Mouse (Mus musculus): Measurements from ENCODE around the gene Eml5.

The Eml5 gene

DNA sequence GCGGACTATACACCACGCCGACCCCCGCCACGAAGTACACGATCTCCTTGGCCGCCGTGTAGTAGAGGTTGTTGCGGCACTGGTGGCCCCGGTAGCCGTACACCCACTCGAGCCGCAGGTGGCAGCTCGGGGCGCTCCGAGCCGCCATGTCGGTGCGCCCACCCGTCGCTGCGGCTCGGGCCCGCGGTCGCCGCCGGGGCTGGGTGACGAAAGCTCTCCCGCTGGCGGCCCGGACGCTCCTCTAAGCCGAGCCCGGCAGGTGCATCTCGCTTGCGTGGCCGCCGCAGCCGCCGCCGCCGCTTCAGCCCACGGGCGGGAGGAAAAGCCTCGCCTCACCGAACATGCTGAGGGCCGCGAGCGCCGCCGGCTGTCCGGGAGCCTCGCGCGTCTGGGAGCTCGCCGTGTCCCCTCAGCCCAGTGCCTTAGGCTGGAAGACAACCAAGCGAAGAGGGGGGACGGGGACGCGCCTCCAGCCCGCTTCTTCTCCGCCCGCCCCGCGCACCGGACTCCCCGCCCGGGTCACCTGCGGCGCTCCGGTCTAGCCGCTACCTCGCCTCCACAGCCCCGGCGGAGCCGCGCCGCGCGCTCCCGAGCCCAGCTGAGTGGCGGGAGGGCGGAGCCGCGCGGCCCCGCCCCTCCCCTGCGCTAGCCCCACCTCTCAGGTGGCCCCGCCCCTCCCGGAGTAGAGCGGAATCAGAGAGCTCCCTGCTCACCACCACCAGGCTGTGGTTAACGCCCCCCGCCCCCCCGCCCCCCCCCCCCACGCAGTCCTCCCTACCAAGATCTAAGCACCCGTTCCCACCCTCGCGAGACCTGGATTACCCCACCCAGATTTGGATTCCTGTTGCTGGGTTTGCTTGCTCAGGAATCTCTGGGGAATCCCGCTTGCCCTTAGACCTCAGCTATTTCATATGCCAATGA lies at the start of gene Eml5:
TSS of gene Eml5 (minus strand) at position 604 of the 921 bp plus-strand sequence.
- peak; percentile 90 for DNase-seq

DNA sequence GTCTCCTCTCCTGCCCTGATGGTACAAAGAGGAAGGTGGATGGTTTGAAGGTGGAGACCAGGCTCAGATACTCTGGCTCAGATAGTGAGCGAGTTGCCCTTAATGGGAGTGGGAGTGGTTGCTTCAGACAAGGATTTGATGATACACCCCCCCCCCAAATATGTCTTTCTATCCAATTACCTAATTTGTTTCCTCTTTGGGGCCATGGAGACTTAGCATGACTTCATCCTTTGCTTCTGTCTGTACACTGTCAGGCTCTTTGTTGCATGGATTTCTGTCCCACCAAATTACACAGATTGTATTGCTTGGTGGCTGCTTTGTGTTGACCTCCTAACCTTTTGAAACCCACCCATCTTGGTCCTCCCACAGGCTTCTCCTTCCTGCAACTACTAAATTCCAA lies 31.6 kb upstream of the Eml5 start:
- DNase-seq: no peak

DNA sequence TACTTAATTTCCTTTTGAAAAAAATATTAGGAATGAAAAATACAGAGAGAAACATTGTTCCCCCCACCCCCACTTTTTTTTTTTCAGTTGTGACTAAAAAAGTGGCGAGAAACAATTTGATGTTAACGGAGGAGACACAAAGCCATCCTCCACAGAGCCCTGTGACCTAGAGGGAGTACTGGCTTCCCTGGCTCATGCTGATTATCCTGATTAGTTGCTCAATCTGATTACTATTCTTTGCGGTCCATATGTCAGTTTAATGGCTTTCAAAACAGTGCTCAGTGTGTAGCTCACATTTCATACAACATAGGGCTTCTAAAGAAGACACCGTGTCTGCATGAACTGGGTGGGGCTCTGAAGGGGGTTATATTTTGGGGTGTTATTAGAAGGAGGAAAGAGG lies 31.2 kb upstream of the Eml5 start:
- no peak for DNase-seq

DNA sequence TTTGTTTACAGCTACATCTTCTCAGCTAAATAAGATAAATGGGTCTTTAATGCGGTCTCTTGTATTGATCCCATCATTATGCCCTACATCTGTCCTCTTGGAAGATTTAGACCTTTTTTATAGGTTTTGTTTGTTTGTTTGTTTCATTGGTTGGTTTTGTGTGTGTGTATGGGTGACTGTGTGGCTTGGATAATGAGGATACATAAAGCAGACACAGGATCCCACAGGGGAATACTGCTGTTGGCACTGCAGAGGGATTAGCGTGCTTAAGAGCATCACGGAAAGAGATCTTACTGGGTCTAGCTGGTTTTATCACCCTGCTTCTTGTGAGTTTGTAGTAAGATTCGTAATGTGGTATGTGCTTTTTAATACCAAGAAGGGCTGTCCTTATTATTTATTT lies 29.9 kb upstream of the Eml5 start:
- no peak for DNase-seq

DNA sequence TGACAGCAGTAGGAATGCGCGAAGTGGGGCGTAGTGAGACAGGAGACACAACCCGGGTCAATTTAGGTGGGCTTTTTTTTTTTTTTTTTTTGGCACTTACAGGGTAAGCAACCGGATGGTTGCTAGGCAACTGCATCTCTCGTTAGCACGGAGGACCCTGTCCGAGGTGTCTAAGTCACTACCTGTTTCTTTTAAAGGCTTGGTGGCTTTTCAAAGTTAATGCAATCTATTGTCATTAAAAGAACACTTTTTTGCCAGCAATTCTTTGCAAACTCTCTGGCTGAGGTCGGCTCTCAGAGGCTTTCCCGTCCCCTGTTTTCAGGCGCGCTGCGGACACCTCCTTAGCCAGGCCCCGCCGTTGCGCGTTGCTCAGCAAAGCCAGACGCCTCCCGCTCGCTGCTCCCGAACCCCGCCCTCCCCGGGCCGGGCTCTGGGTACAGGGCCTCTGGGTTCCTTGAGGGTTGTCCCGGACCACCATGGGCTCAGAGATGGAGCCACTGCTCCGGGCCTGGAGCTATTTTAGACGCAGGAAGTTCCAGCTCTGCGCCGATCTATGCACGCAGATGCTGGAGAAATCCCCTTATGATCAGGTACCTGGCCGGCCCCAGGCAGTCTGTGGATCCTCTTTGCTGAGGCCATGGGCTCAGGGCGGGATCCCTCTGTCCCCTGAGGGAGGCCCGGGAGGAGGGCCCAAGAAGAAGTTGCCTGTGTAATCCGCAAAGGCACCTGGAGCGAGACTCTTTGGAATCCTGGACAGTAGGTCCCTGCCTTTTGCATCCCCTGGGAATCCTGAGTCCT lies 19.1 kb upstream of the Eml5 start, which contains the start of gene Ttc8:
TSS of gene Ttc8 (plus strand) at position 381 of the 798 bp plus-strand sequence.
- DNase-seq: peak; percentile 91

DNA sequence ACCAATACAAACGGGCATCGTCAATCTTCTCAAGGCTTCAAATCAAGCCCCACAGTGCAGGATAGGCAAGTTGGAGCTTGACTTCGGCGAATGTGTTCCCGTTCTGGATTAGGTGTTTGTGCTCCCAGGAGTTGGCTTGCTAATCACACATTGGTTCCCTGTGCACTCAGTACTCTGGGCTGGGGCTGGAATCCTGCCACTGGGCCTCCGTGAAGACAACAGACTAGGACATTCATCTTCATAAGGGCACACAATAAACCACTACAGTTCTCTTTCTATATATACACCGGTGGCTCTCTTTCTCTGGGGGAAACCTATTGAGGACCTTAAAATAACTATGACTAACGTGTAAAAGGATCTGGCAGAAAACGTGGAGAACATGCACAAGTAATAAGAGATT lies 8.8 kb upstream of the Eml5 start:
- DNase-seq: no peak

DNA sequence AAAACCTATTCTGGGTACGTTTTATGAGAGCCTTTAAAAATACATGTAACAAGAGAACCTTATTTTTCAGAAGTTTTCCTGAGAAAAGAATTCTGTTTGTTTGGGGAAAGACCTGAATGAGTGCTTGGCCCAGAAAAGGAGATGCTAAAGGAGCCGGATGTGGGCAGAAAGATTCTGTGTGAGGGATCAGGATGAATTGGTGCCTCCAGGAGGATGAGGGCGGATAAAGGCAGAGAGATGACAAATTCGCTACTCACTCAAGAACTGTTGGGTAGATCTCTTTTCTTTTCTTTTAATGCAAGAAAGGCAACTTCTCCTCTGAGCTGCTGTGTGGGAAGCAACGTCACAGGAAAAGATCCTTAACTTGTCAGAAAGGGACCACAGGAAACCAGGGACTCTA lies 4.2 kb upstream of the Eml5 start:
- DNase-seq: no peak

DNA sequence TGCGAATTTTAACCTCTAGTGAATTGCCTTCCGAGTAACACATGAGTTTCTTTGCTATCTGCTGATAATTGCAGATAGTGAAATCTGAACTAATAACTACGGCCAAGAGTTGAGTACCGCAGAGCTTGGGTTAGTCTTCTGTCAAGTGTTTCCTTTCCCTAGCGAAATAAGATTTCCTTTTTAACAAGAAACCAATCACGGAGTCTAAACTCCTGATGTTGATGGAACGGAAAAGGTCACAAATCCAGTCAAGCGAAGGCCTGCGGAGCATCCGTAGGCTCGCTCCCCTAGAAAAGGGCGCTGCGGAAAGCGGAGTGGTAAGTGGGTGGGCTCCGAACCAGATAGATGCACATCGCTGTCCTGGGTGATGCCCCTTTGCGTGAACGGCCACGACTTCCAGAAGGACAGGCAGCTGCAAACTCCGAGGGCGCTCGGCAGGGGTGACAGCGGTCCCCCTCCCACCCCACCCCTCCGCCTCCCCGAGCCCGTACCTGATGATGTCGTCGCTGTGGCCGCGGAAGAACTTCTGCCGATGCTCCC lies 873 bp downstream of the Eml5 start:
- DNase-seq: no peak

DNA sequence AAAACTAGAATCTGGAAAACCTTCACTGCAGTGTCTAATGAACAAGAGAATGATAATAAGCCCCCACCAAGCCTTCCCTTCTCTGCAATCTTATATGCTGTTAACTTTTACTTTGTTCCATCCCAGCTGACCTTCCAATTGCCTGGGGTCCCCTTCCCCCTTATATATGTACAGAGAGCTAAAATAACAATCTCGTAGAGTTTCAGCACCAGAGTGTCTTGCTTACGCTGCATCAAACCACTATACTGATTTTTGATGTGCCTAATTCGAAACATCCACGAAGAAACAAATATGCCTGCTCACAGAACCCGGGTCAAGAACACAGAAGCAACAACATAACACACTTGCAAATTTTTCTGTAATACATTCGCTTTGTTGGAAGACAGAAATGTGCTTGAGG lies 1.6 kb downstream of the Eml5 start:
- no peak for DNase-seq

DNA sequence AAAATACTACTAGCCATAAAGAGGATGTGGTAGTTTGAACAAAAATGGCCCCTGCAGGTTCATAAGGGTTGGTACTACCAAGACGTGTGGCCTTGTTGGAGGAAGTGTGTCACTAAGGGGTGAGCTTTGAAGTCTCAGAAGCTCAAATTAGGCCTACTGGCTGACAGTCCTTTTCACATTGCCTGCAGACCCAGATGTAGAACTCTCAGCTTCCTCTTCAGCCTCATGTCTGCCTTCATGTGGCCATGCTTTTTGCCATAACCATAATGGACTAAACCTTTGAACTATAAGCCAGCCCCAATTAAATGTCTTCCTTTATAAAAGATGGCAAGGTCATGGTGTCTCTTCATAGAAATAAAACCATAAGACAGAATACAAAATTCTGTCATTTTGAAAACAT lies 4.5 kb downstream of the Eml5 start:
- no peak for DNase-seq

DNA sequence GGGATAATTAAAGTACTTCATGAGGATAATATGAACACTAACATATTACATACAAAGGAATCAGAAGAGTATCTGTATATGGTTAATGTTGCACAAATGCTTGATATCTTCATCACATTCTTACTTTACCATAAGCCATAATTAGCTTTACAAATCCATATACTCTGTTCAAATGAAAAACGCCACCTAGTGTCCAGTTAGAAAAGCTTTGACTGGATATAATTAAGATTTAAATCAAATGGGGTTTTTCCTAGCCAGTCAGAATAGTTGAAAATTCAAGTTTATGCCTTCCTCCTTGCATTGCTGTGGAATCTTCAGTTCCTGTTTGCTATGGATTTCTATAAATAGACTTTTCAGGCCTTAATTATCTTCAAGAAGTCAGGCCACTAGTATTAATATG lies 16.8 kb downstream of the Eml5 start:
- DNase-seq: no peak

DNA sequence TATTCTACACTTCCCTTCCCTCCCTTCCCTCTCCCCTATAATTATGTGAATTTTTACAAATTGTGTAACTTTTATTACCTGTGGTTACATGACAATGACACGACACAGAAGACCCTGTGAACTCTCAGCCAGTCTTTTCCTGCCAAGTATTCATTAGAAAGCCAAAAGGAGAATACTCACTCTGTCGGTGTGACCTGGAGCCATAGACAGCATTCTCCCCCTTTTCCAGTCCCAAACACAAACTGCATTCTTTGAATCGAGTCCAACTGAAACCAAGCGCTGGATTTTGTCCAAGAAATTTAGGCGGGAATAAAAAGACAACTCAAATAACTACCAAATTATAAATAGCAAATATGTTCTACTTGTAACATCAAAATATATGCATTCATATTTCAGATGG lies 19.5 kb downstream of the Eml5 start:
- DNase-seq: peak; percentile 16

DNA sequence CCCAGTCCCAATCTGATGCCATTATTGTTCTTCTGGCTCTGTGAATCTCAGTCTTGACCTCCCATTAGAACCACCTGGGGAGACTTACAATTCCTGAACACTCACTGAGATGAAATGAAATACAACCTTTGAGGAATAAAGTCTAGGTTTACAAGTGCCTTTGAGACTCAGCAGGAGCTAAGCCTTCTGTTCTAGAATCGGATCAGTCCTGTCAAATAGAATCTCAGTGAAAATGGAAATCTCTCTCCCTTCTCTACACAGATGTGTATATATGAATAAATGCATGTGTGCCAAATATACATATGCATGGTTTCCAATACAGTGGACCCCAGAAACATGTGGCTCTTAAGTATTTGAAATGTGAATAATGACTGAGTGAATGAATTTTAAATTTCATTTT lies 22.6 kb downstream of the Eml5 start:
- no peak for DNase-seq

DNA sequence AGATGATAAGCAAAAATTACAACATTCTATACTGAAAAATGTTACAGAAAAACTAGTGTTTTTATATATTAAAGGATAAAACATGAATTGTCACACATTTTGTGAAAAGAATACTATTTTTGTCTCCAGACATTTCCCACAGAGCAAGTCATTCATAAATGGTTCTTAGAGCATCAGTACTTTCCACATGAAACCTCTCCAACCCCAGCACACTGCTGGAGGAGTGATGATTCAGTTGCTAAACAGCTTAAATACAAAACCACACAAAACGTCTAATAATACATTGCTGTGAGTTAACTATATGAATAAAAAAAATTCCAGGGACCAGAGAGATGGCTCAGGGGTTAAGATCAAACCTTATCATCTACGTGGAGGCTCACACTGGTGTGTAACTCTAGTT lies 26.1 kb downstream of the Eml5 start:
- DNase-seq: no peak

DNA sequence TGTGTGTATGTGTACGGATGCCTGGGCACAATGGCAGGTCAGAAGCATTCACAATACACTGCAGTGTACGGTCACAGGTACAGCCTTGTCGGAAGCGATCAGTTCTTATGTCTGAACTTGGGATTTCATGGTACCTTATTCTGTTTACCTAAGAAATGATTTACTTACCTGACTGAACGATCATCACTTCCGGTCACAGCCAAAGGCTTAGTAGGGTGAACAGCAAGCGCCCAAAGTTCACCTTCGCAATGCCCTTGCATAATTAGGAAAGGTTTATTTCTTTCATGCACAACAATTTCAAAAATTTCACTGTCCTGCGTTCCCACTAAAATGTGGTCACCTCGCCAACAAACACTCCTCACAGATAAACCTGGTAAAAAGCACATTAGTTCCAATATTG lies 28.4 kb downstream of the Eml5 start:
- DNase-seq: no peak

DNA sequence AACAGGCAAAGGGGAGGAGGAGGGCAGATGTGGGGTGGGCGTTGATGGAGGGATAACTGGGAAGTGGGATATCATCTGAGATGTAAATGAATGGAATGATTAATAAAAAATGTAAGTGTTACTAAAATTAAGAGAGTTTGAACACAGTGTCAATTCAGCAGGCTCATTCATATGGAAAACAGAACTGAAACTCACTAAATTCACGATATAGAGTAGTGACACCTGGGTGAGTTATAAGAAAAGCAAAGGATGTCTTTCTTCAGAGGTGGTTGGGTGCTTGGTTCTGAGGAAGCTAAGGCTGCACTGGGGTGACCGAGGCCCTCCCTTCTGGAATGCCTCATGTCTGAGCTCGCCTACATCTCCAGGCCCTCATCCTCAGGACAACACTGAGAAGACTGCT lies 37.8 kb downstream of the Eml5 start:
- DNase-seq: no peak

DNA sequence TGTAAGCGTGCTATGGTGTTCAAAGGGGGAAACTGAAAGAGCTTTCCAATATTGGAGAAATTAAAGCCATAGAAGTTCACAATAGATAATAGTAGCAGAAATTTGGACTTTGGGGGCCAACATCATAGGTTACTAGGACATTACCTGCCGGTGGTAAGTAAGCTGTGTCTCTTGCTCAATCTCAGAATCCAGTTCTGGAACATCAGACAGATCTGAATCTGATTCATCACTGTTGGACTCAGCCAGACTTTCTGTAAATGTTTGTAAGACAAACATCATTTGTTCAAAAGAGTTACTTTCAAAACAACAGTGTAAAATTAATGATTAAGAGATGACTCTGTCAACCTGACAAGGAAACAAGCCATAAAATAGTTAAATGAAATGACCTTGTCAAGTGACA lies 41.0 kb downstream of the Eml5 start:
- no peak for DNase-seq

DNA sequence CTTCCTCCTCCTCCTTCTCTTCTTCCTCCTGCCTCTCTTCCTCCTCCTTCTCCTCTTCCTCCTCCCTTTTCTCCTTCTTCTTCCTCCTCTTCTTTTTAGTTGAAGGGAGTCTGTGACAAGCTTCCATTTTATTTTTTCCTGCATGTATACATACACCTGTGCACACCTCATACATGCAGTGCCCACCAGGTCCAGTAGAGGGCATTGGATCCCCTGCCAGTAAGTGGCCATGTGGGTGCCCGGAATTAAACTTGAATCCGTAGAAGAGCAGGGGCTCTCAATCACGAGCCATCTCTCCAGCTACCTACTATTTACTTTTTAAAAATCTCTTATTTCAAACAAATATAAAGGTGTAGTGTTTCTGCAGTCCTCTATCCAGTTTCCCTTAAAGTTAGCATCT lies 50.5 kb downstream of the Eml5 start:
- peak; percentile 65 for DNase-seq

DNA sequence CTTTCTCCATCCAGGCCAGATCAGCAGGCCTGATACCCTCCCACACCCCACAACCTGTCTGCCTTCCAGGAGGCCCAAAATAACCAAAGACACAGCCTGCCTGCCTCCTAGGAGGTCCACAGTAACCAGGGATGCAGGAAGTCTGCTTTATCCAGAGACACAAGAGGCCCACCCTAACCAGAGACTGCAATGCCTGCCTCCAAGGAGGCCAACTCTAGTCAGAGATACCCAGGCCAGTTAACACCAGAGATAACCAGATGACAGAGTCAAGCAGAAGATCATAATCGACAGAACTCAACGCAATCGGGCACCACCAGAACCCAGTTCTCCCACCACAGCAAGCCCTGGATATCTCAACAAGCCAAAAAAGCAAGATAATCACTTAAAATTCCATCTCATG lies 56.5 kb downstream of the Eml5 start:
- no peak for DNase-seq

DNA sequence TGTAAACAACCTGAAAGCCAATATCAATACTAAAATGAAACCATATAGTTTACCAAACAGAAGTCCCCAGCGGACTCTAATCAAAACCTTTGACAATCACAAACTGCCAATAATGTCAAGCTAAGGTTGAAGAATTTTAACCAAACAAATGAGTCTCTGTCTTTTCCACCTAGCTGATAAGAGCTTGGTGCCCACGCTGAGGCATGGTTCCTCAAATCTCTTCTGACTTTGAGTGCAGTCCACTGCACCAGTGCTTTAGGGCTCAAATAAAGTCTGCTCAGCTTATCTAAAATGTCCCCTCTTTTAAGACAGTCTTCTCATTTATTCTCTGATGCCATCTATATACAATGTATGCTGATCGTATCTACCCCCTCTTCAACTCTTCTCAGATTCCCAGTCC lies 61.1 kb downstream of the Eml5 start:
- no peak for DNase-seq

DNA sequence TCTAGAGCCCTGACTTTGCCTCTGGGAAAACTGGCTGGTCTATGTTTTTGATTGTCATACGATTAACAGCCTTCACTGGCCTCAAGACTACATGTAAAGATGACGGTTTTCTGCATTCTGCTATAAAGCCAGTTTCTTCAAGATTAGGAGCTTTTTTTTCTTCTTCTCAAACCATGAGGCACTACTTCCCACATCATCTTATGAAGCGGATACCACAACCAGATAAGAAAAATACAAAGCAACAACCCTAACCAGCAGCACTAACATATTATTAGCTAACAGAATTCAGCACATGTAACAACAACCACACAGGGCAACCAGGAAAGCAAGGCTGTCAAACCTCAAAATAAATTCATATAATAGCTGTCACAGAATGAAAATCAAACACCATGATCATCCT lies 63.3 kb downstream of the Eml5 start:
- DNase-seq: no peak

DNA sequence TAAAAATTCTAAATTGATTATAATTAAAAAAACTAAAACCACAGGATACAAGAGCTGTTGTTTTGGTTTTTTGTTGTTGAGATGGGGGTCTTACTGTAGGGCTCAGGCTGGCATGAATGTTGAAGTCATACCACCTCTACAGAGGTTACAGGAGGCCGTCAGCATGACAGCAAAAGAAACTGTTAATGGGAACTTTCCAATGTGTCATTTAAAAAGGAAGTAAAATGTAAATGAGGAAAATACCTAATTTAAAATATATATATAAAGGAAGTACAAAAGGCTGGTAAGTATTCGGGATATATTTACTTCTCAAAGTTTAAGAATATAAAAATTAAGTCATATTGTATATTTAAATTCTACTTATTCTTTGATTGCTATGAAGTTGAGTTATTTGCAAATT lies 65.8 kb downstream of the Eml5 start:
- no peak for DNase-seq

DNA sequence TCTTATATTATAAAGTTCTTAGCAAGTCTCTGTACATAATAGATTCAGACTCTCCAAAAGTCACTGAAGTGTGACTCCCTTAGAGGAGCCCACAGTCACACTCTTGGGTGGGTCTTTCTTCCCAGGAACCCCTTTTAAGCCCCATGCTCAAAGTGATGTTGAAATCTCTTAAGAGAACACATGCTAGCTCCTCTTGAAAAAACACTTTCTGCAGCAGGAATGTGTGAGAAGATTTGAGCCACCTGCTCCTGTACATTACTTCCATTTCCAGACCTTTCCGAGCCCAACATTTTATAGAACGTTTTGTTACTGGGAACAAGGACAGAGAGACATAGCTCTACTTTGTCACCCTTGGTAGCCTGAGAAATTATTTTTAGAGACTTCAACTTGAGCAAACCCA lies 66.4 kb downstream of the Eml5 start:
- no peak for DNase-seq

DNA sequence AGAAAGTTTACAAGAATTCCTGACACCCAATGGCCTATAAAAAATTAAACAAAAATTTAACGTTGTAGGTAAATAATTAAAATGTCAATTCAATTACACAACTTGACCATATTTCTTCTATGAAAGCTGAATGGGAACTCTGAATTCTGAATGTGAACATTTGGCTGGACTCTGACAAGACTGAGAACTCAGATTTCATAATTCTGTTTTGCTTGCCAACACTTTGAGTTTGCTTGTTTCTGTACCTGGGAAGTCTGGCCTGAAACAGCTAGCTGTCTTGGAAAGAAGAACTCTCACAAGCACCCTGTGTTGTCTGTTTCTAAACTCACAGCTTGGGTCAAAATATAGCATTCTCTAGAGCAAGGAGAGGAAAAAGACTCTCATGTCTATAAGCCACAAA lies 67.4 kb downstream of the Eml5 start:
- no peak for DNase-seq
